Mouse (Mus musculus) monocyte, adult 2 months (primary cell): ENCODE data around the gene Cldn6.
A peak's percentile ranks its signal among the peaks of the same experiment; 100 is the strongest.

Experiments
- DNase-seq, 2 experiments: peaks; one replicate each; pipeline ENCODE4 v3.0.0; 2022; ENCODE audit warnings: low spot score in 2 of 2, low read depth in 1 of 2

Gene Cldn6

DNA sequence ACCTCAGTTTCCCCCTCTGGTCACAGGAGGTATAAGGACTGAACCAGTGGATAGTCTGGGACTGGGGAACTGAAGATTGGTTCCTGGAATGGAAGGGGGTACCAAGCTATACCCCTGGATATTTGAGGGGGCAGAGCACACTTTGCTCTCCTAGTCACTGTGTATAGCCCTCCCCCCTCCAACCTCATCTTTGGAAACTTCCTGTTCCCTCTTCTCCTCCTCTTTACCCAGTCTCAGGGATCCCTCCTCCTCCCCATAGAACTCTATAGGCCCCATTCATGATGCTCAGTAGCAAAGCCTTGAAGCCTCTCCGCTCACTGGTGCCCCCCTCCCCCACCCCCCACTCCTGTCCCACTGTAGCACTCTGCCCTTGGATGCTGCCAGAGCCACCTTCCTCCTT is 40.4 kb downstream of the Cldn6 start:
- no peak for DNase-seq

DNA sequence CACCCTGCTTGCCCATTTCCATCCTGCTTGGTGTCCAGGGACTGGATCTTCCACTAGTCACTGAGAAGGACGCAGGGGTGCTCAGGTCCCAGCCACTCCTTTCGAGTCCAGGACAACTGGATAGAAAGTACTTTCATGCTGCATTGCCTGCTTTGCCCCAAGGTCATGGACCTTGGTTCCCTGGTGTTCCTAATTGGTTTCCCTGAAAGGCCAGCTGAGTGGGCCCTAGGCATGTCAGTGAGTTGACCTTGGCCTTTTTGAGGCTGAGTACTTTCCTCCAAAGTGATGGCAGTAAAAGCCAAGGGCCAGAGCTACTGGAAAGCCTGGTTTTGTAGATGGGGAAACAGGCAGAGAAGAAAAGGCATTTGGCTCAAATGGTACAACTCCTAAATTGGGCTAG is 42.8 kb downstream of the Cldn6 start:
- no peak for DNase-seq

DNA sequence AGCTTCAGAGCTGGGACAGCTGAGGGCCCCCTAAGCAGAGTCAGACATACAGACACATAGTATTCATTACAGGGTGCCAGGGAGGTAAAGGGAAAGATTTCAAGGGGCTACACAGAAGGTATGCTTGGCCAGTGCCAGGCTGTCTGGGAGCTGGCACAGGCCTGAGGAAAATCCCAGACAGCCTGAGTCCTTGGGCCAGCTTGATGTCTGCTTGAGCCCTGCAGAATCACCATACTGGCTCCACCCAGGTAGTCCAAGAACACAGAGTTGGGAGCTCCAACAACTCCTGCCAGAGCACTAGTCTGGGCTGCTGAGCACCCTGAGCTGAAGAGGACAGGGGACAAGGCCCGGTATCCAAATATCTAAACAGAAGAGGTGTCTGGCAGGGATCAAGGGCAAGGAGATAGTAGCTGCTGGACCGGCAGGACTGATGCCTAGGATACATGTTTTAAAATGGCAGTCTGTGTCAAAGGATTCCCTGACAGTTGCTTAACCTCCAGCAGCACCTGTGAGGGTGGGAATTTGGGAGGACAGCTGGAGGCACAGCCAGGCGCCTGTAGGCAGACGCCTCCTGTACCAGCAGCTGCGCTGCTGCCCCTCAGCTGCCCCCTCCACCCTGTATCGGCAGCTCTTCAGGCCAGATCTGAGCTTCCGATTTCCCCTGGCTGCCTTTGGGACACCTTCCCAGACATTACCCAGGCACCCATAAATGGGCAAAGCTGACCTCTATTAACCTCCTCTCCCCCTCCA is 43.5 kb downstream of the Cldn6 start, which contains the start of gene 1520401A03Rik:
TSS of gene 1520401A03Rik (minus strand) at position 408 of the 750 bp plus-strand sequence.
- no peak for DNase-seq

DNA sequence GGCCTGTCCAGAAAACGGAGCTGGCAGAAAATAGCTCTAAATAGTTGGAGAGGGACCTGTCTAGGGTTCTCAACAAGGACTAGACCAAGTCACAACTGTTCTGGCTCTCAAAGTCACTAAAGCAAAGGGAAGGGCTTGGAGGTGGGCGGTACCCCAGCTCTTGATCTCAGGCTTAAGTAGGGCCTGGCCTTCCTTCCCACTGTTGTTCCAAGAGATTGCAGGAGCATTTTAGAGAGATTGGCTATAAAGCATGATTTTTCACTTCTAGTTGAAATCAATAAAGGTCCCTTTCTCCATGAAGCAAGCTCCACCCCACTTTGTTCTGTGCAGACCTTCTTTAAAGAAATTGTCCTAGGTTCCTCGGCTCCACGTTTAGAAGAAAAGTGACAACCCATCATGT is 46.4 kb downstream of the Cldn6 start:
- DNase-seq = no peak

DNA sequence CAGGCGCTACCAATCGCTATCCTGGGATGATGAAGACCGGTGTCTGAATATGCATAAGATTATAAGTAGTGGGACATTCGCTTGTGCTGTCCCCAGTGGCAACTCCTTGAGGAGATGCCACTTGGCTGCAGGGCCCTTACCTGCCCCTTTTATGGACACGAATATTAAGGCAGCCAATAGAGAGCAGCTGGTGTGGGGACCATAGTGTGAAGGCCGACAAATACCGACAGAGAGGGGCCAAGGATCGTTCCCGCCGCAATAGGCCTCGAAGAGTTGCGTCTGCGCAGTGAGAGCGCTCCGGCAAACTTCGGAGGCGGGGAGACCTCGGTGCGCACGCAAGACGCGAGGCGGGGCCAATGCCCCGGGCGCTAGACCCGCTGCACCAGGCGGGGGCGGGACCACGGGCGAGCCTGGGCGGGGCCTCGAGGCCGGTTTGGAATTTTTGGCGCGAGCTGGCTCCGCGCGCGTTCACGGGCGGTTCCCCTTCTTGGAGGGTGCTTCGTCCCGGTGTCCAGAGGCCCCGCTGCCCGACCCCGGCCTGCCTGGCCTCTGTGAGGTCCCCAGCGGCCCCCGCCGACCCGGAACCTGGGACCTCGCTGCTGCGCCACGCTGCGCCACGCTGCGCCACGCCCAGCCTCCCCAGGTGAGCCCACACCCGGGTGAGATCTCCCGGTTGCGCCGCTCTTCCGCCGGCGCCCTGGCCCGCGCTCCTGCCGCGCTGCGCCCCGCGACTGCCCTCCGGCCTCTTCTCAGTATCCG is 47.1 kb downstream of the Cldn6 start, which contains the start of gene Pkmyt1:
TSS of gene Pkmyt1 (plus strand) at position 338 of the 759 bp plus-strand sequence.
- peak; percentile 88 to 96 for DNase-seq

DNA sequence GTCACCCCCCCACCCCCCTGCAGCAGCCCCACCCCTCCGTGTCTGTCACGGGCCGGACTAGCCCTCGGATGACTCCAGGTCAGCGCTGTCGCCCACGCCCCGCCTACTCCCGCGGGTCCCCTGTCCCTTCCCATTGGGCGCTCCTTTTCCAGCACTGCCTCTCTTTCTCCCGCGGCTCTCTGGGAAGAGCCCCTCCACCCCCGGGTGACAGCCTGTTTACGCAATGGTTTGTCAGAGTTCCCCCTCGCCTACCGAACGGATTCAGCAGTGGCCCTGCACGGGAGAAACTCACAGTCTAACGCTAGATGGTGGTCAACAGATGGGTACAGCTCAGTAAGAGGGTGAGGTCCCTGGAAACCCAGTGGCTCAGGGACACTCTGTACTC is 47.7 kb downstream of the Cldn6 start:
- DNase-seq = peak in 1 of 2 experiments; percentile 59

DNA sequence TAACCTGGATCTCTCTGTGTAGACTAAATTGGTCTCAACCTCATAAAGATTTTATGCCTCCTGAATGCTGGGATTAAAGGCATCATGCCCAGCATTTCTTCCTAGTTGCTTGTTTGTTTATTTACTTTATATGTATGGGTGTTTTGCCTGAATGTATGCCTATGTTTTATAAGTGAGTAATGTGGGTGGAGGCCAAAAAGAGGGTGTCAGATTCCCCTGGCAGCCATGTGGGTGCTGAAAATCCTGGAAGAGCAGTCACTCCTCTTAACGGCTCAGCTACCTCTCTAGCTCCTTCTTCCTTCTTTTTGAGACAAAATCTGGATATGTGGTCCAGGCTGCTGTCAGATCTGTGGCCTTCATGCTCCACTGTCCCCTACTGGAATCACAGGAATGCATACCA is 51.4 kb downstream of the Cldn6 start:
- no peak for DNase-seq
